Mouse (Mus musculus): Measurements from ENCODE around the gene Slc25a24. TPM values are rescaled to one million over a fixed set of nuclear protein-coding genes. Genes with fewer than 3 reads are reported as not detected.
A peak's percentile ranks its signal among the peaks of the same experiment; 100 is the strongest.

The Slc25a24 gene
- polyA plus RNA-seq (2015; fragmentation: Nextera tagmentation; extraction: Ambion mirVana) = 48.5 and 50.3 TPM in 2 replicates

GRCm38 (mm10) chr3:109122641-109123530, at the start of gene Slc25a24:
Gene Slc25a24 (plus strand): TSS chr3:109123149.
- WGBS = under 1% methylated on average over 36 of the region's 49 CpGs
- peak within 1 kb of the TSS; percentile 94 for H3K27ac ChIP-seq
- ATAC-seq (ENCODE audit: insufficient number of reproducible peaks, low FRiP score, low TSS enrichment, low read depth) = peak; percentile 87
- H3K36me3 ChIP-seq = no peaks in the 10 kb centered on the region
- H3K4me1 ChIP-seq = peaks cover 18% of the 10 kb centered on the region
- no peaks in the 10 kb centered on the region for H3K27me3 ChIP-seq
- H3K9ac ChIP-seq = peak within 1 kb of the TSS; percentile 98
- H3K9me3 ChIP-seq = no peaks in the 10 kb centered on the region
- peak within 1 kb of the TSS; percentile 63 for H3K4me2 ChIP-seq
- peak within 1 kb of the TSS; percentile 74 for H3K4me3 ChIP-seq

GRCm38 (mm10) chr3:109080169-109080568, 42.8 kb upstream of the Slc25a24 start, which contains the start of gene Slc25a54:
Gene Slc25a54 (plus strand): TSS chr3:109080469.
- Histone ChIP-seq H3K9ac (no peak within 1 kb of the TSS), H3K9me3 (no peaks in the 10 kb centered on the region), H3K27me3 (no peaks in the 10 kb centered on the region), H3K4me3 (no peak within 1 kb of the TSS), H3K4me1 (no peaks in the 10 kb centered on the region), H3K27ac (no peak within 1 kb of the TSS), H3K36me3 (no peaks in the 10 kb centered on the region), H3K4me2 (no peak within 1 kb of the TSS)
- 92% methylated on average over 17 of the region's 17 CpGs for WGBS
- no peak for ATAC-seq (ENCODE audit: insufficient number of reproducible peaks, low FRiP score, low TSS enrichment, low read depth)

- no peaks in the 10 kb centered on the region for H3K9me3 ChIP-seq
- 0 out of 2 replicates have a peak, but pooled peaks have one; percentile 30 for ATAC-seq (ENCODE audit: insufficient number of reproducible peaks, low FRiP score, low TSS enrichment, low read depth)
- no peaks in the 10 kb centered on the region for H3K4me1 ChIP-seq
- no peak overlapping the region for H3K4me3 ChIP-seq
- 97% methylated on average over 2 of the region's 2 CpGs for WGBS
- H3K36me3 ChIP-seq = no peaks in the 10 kb centered on the region
- no peaks in the 10 kb centered on the region for H3K27me3 ChIP-seq
- no peak overlapping the region for H3K27ac ChIP-seq
- no peak overlapping the region for H3K9ac ChIP-seq
- no peak overlapping the region for H3K4me2 ChIP-seq
Observed at GRCm38 (mm10) chr3:109084418-109084817, 38.5 kb upstream of the Slc25a24 start.

GRCm38 (mm10) chr3:109088460-109088859, 34.5 kb upstream of the Slc25a24 start:
- Histone ChIP-seq H3K9ac (no peak overlapping the region), H3K36me3 (no peaks in the 10 kb centered on the region), H3K27me3 (no peaks in the 10 kb centered on the region), H3K4me1 (no peaks in the 10 kb centered on the region), H3K27ac (no peak overlapping the region), H3K4me2 (no peak overlapping the region), H3K9me3 (no peaks in the 10 kb centered on the region), H3K4me3 (no peak overlapping the region)
- ATAC-seq (ENCODE audit: insufficient number of reproducible peaks, low FRiP score, low TSS enrichment, low read depth) = no peak
- WGBS = 18% methylated on average over 2 of the region's 2 CpGs

GRCm38 (mm10) chr3:109104702-109105101, 18.2 kb upstream of the Slc25a24 start:
- H3K4me2 ChIP-seq = no peak overlapping the region
- 46% methylated on average over 8 of the region's 8 CpGs for WGBS
- peak; percentile 48; the same call in 1 of the 2 replicates for ATAC-seq (ENCODE audit: insufficient number of reproducible peaks, low FRiP score, low TSS enrichment, low read depth)
- H3K27me3 ChIP-seq = no peaks in the 10 kb centered on the region
- H3K36me3 ChIP-seq = no peaks in the 10 kb centered on the region
- H3K9ac ChIP-seq = no peak overlapping the region
- no peaks in the 10 kb centered on the region for H3K4me1 ChIP-seq
- H3K4me3 ChIP-seq = no peak overlapping the region
- no peaks in the 10 kb centered on the region for H3K9me3 ChIP-seq
- no peak overlapping the region for H3K27ac ChIP-seq

GRCm38 (mm10) chr3:109117136-109117535, 5.8 kb upstream of the Slc25a24 start:
- Histone ChIP-seq H3K9me3 (no peaks in the 10 kb centered on the region), H3K27ac (no peak overlapping the region), H3K36me3 (no peaks in the 10 kb centered on the region), H3K4me3 (no peak overlapping the region), H3K27me3 (no peaks in the 10 kb centered on the region), H3K4me2 (no peak overlapping the region), H3K4me1 (peaks cover under 1% of the 10 kb centered on the region; the same call in 1 of the 2 replicates), H3K9ac (no peak overlapping the region)
- no peak for ATAC-seq (ENCODE audit: insufficient number of reproducible peaks, low FRiP score, low TSS enrichment, low read depth)

DNA sequence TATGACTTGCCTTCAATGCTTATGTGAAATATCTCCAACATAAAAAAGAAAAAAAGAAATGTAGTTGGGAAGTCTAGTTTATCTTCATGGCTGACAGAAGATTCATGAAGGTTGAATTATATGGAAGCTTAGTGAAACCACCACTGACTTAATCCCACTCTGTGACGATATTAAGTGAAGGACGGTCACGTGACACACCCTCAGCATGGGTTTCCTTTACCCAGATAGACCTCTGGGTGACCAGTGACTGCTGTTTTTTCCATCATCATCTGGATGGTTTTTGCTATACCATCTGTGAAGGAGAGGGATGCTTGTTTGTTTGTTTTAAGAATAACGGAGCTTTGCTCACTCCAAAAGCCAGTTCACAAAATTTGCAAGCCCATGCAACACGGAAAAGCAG, 3.4 kb upstream of the Slc25a24 start:
- Histone ChIP-seq H3K9me3 (no peaks in the 10 kb centered on the region), H3K4me1 (peaks cover 15% of the 10 kb centered on the region), H3K4me3 (no peak overlapping the region), H3K4me2 (no peak overlapping the region), H3K36me3 (no peaks in the 10 kb centered on the region), H3K27me3 (no peaks in the 10 kb centered on the region), H3K27ac (no peak overlapping the region), H3K9ac (no peak overlapping the region)
- no peak for ATAC-seq (ENCODE audit: insufficient number of reproducible peaks, low FRiP score, low TSS enrichment, low read depth)
- WGBS = 80% methylated on average over 5 of the region's 5 CpGs

DNA sequence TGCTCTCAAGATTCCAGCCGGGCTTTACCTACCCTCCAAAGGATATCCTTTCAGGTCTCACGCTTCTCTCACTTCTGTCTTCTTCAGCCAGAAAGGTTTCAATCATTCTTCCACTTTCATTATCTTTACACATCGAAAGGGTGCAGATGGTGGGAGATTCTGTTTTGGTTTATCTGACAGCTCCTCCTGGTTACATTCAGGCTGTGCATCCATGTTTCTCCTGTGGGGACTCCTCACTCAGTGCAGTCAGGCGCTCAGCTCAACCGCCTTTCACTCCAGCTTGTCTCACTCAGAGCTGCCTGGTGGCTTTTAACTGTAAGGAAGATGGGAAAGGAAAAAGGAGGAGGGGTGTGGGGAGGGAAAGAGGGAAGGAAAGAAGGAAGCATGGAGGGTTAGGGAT, 3.0 kb upstream of the Slc25a24 start:
- no peak overlapping the region for H3K4me3 ChIP-seq
- 80% methylated on average over 5 of the region's 5 CpGs for WGBS
- H3K9me3 ChIP-seq = no peaks in the 10 kb centered on the region
- H3K4me2 ChIP-seq = no peak overlapping the region
- no peaks in the 10 kb centered on the region for H3K27me3 ChIP-seq
- peaks cover 15% of the 10 kb centered on the region for H3K4me1 ChIP-seq
- no peak overlapping the region for H3K27ac ChIP-seq
- H3K36me3 ChIP-seq = no peaks in the 10 kb centered on the region
- ATAC-seq (ENCODE audit: insufficient number of reproducible peaks, low FRiP score, low TSS enrichment, low read depth) = no peak
- H3K9ac ChIP-seq = no peak overlapping the region

- Histone ChIP-seq H3K4me3 (peak overlapping the region; percentile 74), H3K9ac (peak overlapping the region; percentile 98), H3K36me3 (0 out of 2 replicates have a peak, but pooled peaks cover under 1% of the 10 kb centered on the region), H3K4me2 (peak overlapping the region; percentile 63), H3K4me1 (peaks cover 18% of the 10 kb centered on the region), H3K27me3 (no peaks in the 10 kb centered on the region), H3K9me3 (no peaks in the 10 kb centered on the region), H3K27ac (peak overlapping the region; percentile 94)
- WGBS = 4% methylated on average over 8 of the region's 8 CpGs
- no peak for ATAC-seq (ENCODE audit: insufficient number of reproducible peaks, low FRiP score, low TSS enrichment, low read depth)
Observed at GRCm38 (mm10) chr3:109123531-109123981, 607 bp downstream of the Slc25a24 start.

DNA sequence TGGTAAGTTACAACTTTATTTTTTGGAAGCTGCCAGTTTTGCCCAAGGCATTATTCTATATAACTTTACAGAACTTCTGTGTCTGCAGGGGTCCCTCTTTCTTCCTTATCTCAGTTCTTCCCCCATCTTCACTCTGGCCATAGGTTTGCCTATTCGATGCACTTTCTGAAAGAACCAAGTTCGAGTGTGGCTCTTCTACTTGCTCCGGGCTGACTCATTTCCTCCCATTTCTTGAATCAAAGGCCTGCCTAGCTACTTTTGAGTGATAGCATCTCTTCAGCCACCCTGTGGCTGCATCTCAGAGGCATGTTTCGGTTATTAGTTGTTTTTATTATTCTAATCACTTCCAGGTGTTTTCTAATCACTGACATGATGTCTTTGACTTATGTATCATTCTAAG, 1.1 kb downstream of the Slc25a24 start:
- H3K4me1 ChIP-seq = peaks cover 18% of the 10 kb centered on the region
- H3K4me2 ChIP-seq = peak overlapping the region; percentile 63
- H3K9ac ChIP-seq = peak overlapping the region; percentile 98; the same call in 1 of the 2 replicates
- H3K36me3 ChIP-seq = 0 out of 2 replicates have a peak, but pooled peaks cover 3% of the 10 kb centered on the region
- H3K27ac ChIP-seq = no peak overlapping the region
- no peaks in the 10 kb centered on the region for H3K27me3 ChIP-seq
- H3K9me3 ChIP-seq = no peaks in the 10 kb centered on the region
- H3K4me3 ChIP-seq = peak overlapping the region; percentile 74
- WGBS = 27% methylated on average over 4 of the region's 4 CpGs
- ATAC-seq (ENCODE audit: insufficient number of reproducible peaks, low FRiP score, low TSS enrichment, low read depth) = no peak

GRCm38 (mm10) chr3:109125531-109125930, 2.6 kb downstream of the Slc25a24 start:
- Histone ChIP-seq H3K9ac (no peak overlapping the region), H3K9me3 (no peaks in the 10 kb centered on the region), H3K27ac (no peak overlapping the region), H3K4me2 (no peak overlapping the region), H3K4me1 (peaks cover 18% of the 10 kb centered on the region), H3K27me3 (no peaks in the 10 kb centered on the region), H3K4me3 (no peak overlapping the region), H3K36me3 (0 out of 2 replicates have a peak, but pooled peaks cover 3% of the 10 kb centered on the region)
- WGBS = 68% methylated on average over 6 of the region's 6 CpGs
- ATAC-seq (ENCODE audit: insufficient number of reproducible peaks, low FRiP score, low TSS enrichment, low read depth) = no peak

DNA sequence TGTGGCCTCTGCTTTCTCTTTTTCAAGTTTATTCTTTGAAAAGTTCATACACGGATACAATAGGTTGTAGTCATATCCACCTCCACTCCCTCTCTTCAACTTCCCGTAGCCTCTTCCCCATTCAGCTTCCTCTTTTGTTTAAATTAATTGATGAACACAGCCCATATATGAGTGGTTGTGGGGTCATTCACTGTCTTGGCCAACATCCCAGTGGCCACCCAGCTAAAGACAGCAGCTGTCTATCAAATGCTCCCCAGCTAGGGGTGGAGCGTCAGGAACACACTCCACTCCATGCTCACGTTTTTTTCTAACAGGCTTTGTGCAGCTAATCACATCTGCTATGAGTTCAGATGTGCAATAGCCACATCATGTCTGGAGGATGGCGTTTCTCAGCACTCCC, 6.8 kb downstream of the Slc25a24 start:
- 0 out of 2 replicates have a peak, but pooled peaks cover 3% of the 10 kb centered on the region for H3K4me1 ChIP-seq
- H3K9me3 ChIP-seq = no peaks in the 10 kb centered on the region
- no peak overlapping the region for H3K4me3 ChIP-seq
- no peak overlapping the region for H3K27ac ChIP-seq
- H3K36me3 ChIP-seq = peaks cover 32% of the 10 kb centered on the region
- no peak for ATAC-seq (ENCODE audit: insufficient number of reproducible peaks, low FRiP score, low TSS enrichment, low read depth)
- no peak overlapping the region for H3K4me2 ChIP-seq
- no peak overlapping the region for H3K9ac ChIP-seq
- H3K27me3 ChIP-seq = no peaks in the 10 kb centered on the region
- WGBS = 74% methylated on average over 5 of the region's 5 CpGs

Measured in limb, embryonic 15.5 days (tissue).